Mouse (Mus musculus) lung, adult 2 months (tissue): ENCODE measurements around the gene Tnk1.

Experiments
- CTCF ChIP-seq: fragments of 200-500 bp; IDR thresholded peaks from 2 replicates; pipeline ENCODE4 v1.5.1; 2011; ENCODE audit warnings: mild to moderate bottlenecking, low read length, control low read depth; ENCODE audit not compliant: insufficient read depth
- POLR2A ChIP-seq: fragments of 200-500 bp; IDR thresholded peaks from 2 replicates; pipeline ENCODE4 v1.6.1; 2011; ENCODE audit warnings: low read depth, mild to moderate bottlenecking, control low read depth, low read length, borderline replicate concordance; ENCODE audit errors: extremely low read depth

GRCm38 (mm10) chr11:69823456-69823855, 35.1 kb downstream of the Tnk1 start:
- no peak for TF ChIP-seq POLR2A
- no peak for TF ChIP-seq CTCF
